Mouse (Mus musculus) frontal cortex, postnatal 25 days (tissue): Measurements from ENCODE around the gene Sez6l2.
"Not testable (repeated sequence)": the region's sequence is repeated elsewhere in the genome, so short reads cannot be mapped to it uniquely, and the experiment has no call there.

Experiments used
- DNase-seq, 2 experiments: peaks; one replicate each; pipeline ENCODE4 v3.0.0; 2022; ENCODE audit warnings: low spot score in 2 of 2

Gene Sez6l2

DNA sequence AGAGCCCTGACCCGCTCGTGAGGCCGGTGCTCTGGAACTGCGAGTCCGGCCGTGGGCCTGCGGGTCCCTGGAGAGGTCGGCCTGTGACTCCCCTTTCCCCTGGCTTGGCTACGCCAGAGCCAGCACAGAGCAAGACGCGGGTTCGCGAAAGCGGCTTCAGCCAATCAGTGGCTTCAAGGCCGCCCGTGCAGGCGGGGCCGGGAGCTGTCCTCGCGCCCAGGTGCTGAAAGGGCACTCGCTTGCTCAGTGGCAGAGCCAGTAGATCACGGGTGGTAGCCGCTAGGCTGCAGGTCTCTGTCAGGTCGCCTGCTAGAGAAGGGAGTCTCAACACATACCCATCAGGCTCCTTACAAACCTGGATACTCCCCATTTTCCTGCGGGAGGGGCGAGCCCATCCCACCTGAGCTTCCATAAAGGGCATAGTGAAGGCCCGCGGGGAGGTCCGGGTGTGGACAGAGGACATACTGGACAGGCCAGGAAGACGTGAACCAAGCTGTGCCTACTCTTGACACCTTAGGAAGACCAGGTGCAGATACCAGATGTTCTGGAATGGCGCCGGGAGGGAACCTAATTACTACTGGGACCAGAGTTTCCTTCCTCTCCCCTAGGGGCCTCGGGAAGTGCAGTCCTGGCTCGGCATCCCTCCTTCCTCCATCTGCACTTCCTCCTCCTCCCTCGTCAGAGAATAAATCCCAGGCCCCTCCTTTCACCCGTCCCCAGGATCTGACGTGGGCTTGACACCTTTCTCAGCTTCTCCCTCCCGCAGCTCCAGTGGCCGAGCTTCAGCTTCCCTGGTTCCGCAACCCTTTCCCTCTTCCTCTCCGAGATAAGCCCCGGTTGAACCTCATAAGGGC, at the start of gene Sez6l2:
Gene Sez6l2 (plus strand): TSS at position 771 of the 854 bp plus-strand sequence.
- peak; percentile 70 to 72 for DNase-seq

DNA sequence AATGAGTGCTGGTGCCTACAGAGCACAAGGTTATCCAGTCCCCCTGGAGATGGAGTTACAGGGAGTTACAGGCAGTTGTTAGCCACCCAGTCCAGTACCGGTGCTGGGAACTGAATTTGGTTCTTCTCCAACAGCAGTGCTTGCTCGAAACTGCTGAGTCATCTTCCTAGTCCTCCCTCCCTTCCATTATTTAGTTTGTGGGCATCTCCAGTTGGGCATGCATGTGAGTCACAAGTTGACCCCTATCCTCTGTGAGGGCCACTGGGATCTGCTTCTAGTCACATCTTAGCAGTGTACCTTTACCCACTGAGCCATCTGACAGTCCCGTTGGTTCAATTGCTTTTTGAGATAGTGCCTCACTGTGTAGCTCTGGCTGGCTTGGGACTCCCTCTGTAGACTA, 44.8 kb upstream of the Sez6l2 start:
- no peak for DNase-seq

DNA sequence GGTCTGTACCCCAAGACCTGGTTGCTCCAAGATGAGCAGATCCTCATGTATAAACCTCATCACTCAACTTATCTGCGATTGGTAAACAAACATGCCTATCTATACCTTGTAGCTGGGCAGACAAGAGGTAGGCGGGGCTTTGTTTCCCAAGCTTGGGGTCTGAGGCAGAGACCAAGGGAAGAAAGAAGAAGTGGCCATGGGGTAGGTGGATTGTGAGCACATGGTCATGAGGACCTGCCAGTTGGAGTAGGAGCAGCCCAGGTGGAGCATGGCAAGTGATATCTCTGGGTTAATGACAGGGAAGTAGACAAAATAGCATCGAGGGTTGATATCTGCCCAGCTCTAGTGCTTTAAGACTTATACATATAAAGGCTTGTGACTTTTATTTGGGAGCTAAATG, 35.5 kb upstream of the Sez6l2 start:
- no peak for DNase-seq

DNA sequence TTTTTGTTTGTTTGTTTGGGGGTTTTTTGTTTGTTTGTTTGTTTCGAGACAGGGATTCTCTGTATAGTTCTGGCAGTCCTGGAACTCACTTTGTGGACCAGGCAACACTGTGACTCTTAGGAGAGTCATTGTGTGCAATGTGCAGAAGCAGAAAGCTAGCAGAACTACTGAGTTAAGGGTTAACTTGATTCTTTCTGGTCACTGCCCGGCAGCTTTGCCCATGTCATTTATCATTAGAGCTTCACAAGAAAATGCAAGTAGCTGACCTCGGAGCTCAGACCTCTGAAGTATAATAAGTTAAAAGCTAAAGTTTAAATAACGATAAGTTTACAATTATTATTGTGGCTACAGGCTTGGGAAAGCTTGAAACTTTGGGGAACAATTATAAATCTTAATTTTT, 32.0 kb upstream of the Sez6l2 start:
- not testable (repeated sequence) for DNase-seq

DNA sequence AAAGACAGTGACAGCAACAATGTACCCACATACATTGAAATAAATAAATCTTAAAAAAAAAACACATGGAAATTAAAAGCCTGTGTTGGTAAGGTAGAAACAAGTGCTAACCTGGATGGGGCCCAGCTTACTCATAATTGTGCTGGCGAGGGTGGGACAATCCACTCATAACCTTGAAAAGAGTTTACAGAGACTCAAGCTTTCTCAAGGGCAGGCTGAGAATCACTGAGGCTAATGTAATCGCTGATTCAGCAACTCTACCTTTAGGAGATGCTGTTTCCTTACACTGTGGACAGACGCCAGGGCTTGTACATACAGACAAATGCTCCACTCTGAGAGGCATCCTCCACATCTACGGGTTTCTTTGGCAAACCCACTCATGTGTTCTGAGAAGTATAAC, 30.4 kb upstream of the Sez6l2 start:
- DNase-seq: no peak

DNA sequence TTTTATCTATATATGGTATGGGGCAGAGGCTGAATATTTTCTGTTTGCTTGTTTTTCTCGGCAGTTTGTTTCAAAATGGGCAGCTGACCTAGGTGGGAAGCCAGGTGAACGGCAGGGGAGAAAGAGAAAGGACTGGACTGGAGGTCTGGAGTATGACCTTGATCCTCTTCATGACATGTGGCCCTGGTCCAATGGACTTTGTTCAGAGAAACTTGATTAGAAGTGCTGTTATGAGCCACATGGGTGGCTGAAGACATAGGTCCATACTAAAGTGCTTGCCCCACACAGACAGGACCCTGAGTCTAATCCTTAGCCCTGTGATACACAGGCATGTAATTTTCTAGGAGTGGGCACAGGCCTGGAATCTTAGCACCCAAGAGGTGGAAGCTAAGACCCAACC, 28.8 kb upstream of the Sez6l2 start:
- no peak for DNase-seq

DNA sequence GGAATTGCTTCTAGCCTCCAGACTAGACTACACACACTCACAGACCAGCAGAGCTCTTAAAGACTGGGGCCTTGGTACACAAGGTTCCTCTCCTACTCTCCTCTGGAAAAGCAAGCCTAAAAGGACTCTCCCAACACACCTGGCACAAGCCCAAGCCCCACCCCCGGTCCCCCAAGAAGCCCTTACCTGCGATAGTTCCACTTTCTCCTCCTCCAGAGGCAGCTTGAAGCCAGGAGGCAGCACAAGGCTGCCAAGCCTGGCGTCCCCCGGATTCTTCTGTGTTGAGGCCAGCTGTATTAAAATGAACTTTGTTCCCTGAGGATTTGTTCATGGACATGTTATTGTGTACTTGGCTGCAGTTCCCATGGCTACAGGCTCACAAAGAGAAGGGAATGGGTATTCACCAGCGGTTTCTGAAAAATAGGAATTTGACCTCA, 27.7 kb upstream of the Sez6l2 start, which contains the start of gene Tmem219:
Gene Tmem219 (minus strand): TSS at position 294 of the 437 bp plus-strand sequence.
- DNase-seq: no peak

DNA sequence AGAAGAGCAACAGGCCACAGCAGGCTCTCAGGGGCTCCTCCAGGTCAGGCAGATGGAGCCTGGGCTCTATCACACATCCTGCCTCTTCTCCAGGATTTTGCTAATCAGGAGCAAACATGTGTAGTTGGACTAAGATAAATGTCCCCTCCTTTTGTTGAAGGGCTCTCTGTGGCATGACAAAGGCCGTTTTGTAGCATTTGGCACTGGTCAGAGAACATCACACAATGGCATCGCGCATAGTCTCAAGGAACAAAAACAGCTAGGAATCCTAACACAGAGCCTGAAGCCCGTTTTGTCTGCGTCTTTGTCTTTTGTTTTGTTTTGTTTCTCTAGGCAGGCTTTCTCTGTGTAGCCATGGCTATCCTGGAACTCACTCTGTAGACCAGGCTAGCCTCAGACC, 26.4 kb upstream of the Sez6l2 start:
- DNase-seq: no peak

DNA sequence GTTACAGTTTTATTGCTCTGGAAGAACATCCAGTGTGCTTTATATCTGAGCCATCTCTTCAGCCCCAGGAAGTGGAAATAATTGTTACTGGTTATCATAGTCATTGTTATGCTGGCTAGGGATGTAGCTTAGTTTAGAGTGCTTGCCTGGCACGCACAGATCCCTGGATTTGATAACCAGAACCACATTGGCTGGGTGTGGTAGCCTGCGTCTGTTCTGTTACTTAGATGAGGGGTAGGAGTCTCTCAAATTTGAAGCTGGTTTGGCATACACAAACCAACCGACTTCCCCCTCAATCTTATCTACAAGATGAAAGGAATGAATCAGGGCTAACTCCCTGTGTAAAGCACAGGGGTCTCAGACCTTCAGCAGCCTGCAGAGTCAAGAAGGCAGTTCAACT, 24.1 kb upstream of the Sez6l2 start:
- DNase-seq: no peak

DNA sequence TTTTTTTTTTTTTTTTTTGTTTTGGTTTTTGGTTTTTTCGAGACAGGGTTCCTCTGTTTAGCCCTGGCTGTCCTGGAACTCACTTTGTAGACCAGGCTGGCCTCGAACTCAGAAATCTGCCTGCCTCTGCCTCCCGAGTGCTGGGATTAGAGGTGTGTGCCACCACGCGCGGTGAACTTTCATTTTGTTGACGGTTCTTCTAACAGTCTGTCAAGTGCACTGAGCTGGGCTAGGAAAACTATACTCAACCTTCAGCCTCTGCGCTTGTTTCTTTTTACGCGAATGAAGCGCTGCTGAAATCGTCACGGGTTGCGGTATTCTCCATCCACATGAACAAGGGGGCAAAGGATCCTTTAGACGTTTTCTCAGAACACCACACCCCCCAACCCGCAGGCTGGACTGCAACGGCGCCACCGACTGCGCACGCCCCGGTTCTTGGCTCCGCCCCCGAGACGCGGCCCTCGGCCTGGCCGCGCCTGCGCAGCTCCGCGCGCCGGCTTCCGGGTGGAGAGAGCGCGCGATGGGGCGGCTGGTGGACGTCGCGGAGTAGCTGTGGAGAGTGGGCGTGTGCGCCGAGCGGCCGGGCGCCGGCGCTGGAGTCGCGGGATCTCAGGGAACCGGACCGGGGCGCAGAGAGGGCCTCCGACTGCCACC, 21.9 kb upstream of the Sez6l2 start, which contains the start of gene Kctd13:
Gene Kctd13 (plus strand): TSS at position 496 of the 654 bp plus-strand sequence.
- DNase-seq: peak; percentile 68 to 77

DNA sequence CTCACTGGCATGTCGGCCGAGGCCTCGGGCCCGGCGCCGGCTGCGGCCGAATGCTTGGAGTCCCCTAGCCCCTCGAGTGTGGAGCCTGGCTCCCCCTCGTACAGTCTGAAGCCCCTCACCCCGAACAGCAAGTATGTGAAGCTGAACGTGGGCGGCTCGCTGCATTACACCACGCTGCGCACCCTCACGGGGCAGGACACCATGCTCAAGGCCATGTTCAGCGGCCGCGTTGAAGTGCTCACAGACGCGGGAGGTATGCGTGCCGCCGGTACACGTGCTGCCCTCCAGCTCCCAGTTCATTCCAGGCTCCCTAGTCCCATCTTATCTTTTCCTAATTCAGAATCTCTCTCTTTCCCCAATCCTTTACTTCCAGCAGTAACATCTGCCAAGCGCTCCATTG, 21.3 kb upstream of the Sez6l2 start:
- no peak for DNase-seq

DNA sequence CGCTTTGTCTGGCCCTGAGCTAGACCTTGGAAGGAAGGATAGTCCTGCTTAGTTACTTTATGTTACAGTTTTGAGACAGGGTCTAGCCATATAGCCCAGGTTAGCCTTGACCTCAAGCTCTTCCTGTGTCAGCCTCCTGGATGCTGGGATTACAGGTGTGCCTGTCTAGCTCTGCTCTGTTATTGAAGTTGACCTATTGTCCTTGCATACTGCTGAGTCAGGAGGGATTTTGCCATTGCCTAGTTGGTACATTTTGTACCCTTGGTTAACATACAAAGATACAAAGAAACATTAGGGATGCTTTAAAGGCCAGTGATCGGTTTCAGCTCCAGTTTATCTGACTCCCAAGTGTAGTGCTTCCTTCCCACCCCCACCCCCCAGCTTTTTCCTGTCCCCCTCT, 17.7 kb upstream of the Sez6l2 start:
- no peak for DNase-seq

DNA sequence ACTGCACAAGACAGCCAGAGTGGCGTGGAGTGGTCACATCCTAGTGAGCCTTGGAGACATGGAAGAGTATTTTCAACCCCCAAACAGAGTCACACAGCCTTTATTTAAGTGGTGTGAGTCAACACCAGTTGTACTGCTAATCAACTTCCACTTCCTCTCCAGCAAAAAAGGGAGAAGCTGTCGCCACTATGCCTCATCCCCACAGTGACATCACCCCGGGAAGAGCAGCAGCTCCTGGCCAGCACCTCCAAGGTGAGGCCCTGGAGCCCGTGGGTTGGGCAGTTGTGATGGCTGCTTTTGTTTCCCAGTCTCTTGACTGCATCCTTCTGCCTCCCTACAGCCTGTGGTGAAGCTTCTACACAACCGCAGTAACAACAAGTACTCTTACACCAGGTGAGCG, 9.2 kb upstream of the Sez6l2 start:
- DNase-seq: no peak

DNA sequence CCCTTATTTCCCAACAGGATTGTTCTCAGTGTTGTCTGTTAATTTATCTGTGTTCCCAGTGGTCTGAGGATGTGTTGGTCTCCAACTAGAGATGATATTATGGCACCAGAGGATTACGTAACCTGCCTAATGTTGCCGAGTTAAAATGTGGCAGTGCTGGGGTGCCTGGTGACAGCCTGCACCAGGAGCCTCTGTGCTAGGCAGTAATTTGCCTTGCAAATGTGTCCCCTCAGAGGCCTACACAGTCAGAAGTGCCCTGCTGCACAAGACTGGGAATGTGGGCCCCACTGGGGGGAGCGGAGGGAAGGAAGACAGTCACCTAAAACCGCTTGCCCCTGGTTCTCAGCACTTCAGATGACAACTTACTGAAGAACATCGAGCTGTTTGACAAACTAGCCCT, 8.6 kb upstream of the Sez6l2 start:
- no peak for DNase-seq

DNA sequence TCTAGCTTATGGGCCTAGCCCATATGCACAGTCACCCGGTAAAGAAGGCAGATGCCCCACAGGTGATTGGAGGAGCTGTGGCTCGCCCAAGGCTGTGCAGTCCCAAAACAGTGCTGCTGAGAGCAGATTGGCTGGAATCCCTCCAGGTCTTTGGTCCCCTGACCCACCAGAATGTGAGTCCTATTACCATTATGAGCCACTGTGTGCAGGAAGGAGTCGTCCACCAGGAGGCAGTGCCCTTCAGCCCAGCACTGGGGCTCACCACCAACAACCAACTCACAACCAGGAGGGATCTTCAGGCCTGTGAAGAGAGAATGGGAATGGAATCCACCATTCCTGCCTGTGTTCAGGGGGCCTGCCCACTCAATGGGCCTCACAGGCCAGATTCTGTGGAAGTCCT, 3.8 kb upstream of the Sez6l2 start:
- DNase-seq: no peak

DNA sequence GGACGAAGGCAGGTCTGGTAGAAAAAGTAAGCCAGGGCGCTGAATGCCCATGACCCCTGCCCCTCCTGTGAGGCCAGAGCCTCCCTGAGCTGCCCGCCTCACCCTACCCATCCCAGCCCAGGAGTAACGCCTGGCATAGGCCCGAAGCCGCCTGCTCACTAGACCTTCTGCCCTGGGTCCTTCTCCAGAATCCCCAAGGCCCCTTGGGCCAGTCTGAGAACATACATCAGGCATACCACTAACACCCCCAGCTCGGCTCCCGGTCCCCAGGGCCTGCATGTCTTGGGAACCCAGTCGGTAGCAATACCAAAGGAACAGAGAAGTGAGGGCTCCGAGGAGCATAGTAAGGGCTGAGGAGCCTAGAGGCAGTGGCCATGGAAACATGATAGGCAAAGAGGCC, 1.7 kb upstream of the Sez6l2 start:
- no peak for DNase-seq

DNA sequence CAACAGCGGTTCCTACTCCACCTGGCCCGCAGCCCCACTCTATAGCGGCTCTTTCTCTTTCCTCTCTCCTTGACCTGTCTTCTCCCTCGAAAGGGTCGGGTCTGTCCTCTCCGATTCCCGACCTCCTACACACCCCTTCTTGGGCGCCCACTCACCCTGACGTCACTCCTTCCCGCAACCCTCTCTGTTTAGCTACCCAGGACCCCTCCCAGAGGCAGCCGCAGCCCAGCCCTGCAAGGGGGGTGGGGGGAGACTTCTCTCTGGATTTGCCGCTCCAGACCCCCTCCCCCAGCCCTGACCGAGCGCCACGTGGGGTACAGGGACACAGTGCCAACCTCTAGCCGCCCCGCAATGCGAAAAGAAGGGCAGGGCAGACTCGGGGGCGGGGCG, 965 bp upstream of the Sez6l2 start, which contains the start of gene Asphd1:
Gene Asphd1 (minus strand): TSS at position 180 of the 390 bp plus-strand sequence.
- peak; percentile 46 to 48 for DNase-seq

DNA sequence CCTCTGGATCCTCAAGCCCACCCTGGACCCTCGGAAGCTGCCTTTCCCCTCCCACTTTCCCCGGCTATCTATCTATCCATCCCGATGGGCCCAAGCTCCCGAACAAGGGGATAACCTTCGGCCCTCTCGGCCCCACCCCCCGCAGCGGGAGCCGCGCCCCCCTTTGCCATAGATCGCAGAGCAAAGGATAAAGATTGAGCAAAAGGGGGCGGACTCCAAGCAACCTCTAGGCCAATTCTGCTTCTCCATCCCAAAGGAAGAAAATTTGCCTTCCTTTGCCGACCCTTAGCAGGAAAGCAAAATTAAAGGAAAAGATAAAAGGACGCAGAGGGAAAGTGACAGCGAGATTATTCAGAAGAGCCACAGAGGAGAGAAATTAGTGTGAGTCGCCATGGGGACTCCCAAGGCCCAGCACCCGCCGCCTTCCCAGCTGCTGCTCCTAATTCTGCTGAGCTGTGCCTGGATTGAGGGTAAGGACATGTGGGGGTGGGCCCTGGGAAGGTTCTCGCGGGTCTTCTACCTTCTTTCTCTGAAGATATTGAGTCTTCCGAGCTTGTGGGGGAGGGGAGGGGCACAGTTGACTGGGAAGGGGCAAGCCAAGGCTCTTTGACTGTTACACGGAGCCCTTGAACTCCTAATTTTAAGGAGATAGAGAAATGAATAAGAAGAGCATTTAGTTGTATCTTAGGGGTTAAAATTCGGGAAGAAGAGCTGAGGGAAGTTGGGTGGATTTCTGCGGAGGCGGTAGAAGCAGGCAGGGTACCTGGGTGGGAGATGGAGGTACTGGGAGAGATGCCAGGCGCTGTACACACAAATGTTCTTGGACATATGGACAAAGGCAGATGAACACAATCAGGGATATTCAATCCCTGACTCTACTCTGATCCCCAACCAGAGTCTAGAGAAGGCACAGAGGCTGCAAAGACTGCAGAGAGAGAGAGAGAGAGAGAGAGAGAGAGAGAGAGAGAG, 568 bp downstream of the Sez6l2 start:
- no peak for DNase-seq

DNA sequence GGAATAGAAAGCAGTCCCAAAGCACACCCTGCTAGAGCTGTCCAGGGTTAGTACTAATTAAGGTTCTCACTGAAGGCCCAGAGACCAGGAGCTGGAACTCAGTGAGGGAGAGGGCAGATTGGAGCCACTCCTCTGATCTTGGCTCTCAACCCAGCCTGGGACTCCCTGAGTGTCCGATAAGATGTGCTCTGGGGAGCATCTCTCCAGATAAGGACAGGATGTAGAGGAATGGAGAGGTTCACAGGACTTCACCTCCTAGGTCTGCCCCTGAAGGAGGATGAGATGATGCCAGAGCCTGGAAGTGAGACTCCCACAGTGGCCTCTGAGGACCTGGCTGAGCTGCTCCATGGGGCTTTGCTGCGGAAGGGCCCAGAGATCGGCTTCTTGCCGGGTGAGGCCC, 1.4 kb downstream of the Sez6l2 start:
- no peak for DNase-seq

DNA sequence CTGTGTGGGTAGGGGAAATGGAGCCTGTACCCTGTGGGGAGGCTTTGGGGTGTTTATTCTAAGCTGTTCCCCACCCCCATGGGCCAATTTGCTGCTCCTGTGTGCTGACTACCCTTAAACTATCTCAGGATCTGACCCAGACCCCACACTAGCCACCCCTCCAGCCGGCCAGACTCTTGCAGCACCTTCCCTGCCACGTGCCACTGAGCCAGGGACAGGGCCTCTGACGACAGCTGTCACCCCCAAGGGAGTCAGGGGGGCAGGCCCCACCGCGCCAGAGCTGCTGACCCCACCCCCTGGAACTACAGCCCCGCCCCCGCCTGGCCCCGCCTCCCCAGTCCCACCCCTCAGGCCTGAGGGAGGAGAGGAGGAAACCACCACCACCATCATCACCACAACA, 2.3 kb downstream of the Sez6l2 start:
- no peak for DNase-seq

DNA sequence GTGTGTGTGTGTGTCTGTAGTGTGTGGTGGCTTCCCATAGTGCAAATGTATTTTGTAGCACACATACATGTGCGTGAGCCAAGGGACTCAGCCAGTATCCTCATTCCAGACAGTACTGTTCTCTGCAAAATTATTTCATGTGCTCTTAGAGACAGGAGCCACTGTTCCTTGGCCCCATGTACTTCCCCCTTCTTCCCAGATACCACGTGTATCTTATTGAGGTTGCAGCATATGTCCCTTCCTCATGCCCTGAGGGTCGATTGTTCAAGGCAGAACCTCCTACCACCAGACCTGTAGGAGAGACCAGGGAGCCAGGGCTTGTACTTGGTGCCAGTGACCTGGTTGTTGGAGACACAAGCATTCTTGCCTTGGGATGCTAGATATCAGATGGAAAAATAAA, 4.8 kb downstream of the Sez6l2 start:
- no peak for DNase-seq

DNA sequence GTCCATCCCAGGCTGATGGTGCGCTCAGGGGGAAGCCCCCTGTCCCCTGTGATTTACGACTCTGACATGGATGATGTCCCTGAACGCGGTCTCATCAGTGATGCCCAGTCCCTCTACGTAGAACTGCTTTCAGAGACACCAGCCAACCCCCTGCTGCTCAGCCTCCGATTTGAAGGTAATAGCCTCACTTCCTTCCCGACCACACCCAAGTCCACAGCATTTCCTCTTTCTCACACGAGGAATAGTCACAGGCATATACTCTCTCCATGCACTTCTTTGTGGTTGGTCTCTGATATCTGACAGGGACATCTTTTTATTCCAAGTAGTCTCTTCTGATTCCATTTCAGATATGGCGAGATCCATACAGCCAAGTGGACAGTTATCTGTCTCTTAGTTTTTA, 9.4 kb downstream of the Sez6l2 start:
- no peak for DNase-seq
